Mouse (Mus musculus) CH12.LX (cell line): ENCODE data around the gene Prr29. TPM values are rescaled to one million over a fixed set of nuclear protein-coding genes. Genes with fewer than 3 reads are reported as not detected.

ENCODE experiments used
- DNase-seq: peaks from one replicate; pipeline ENCODE4 v3.0.0-alpha.2; 2013; ENCODE audit errors: extremely low read depth
- H3K27ac ChIP-seq: 2 replicates; pipeline ENCODE4 v1.5.1; 2012; ENCODE audit warnings: low read depth, mild to moderate bottlenecking, control low read depth, moderate library complexity; ENCODE audit not compliant: insufficient read depth
- H3K27me3 ChIP-seq: replicated peaks from 2 replicates; pipeline ENCODE3; 2012; ENCODE audit warnings: inconsistent platforms
- H3K36me3 ChIP-seq, 2 experiments: replicated peaks in 1 of 2; 2 replicates each; pipeline versions ENCODE3 to v1.6.1; 2012; ENCODE audit warnings: inconsistent platforms in 1 of 2, low read length in 1 of 2, mild to moderate bottlenecking in 1 of 2, mixed read lengths in 1 of 2, moderate library complexity in 1 of 2; ENCODE audit not compliant: control insufficient read depth in 1 of 2, insufficient read depth in 1 of 2
- H3K4me1 ChIP-seq, 2 experiments: 2 replicates each; pipeline ENCODE4 v1.6.1; 2012; ENCODE audit warnings: inconsistent platforms in 1 of 2, moderate library complexity in 1 of 2; ENCODE audit not compliant: insufficient read depth in 2 of 2, control insufficient read depth in 1 of 2
- H3K4me2 ChIP-seq: 2 replicates; pipeline ENCODE4 v1.6.1; 2012; ENCODE audit warnings: low read depth, mild to moderate bottlenecking, control low read depth; ENCODE audit not compliant: poor library complexity, insufficient read depth, severe bottlenecking
- H3K4me3 ChIP-seq, 3 experiments: fragments of 150-350 bp in 1 of 3; sonication (generic) in 1 of 3; replicated peaks in 1 of 3; 2 replicates each; pipeline versions ENCODE3 to v1.5.1; 2011 to 2012; ENCODE audit warnings: low read depth in 2 of 3, low read length in 2 of 3, mild to moderate bottlenecking in 2 of 3, moderate library complexity in 2 of 3, control low read depth in 1 of 3, improper control_type of control experiment in 1 of 3, inconsistent platforms in 1 of 3, mixed read lengths in 1 of 3; ENCODE audit not compliant: poor library complexity in 1 of 3
- H3K79me2 ChIP-seq: replicated peaks from 2 replicates; pipeline ENCODE4 v1.6.1; 2012; ENCODE audit warnings: mild to moderate bottlenecking, moderate library complexity; ENCODE audit not compliant: control insufficient read depth, poor library complexity, insufficient read depth, severe bottlenecking; ENCODE audit errors: extremely low read depth
- H3K9ac ChIP-seq: 2 replicates; pipeline ENCODE4 v1.6.1; 2012; ENCODE audit warnings: low read depth, mild to moderate bottlenecking, control low read depth, moderate library complexity; ENCODE audit not compliant: insufficient read depth
- H3K9me3 ChIP-seq: replicated peaks from 2 replicates; pipeline ENCODE3; 2012; ENCODE audit warnings: low read length, inconsistent platforms, mixed read lengths
- BHLHE40 ChIP-seq: IDR thresholded peaks from 2 replicates; pipeline ENCODE4 v1.6.1; 2011; ENCODE audit warnings: mild to moderate bottlenecking, low read depth, low read length, improper control_type of control experiment
- CHD1 ChIP-seq: IDR thresholded peaks from 2 replicates; pipeline ENCODE4 v1.6.1; 2012; ENCODE audit warnings: low read depth, low read length, improper control_type of control experiment, inconsistent platforms
- CTCF ChIP-seq, 2 experiments: IDR thresholded peaks in 1 of 2; conservative IDR thresholded peaks in 1 of 2; 2 replicates each; pipeline ENCODE4 v1.5.1; 2011 to 2012; ENCODE audit warnings: low read depth in 2 of 2, low read length in 2 of 2, improper control_type of control experiment in 1 of 2, inconsistent platforms in 1 of 2, mild to moderate bottlenecking in 1 of 2, moderate library complexity in 1 of 2
- E2F4 ChIP-seq: IDR thresholded peaks from 2 replicates; pipeline ENCODE4 v1.6.1; 2011; ENCODE audit warnings: low read depth, low read length, improper control_type of control experiment; ENCODE audit not compliant: insufficient replicate concordance
- ELF1 ChIP-seq: IDR thresholded peaks from 2 replicates; pipeline ENCODE4 v1.6.1; 2014; ENCODE audit warnings: low read depth, mild to moderate bottlenecking, inconsistent platforms, low read length, improper control_type of control experiment
- EP300 ChIP-seq: IDR thresholded peaks from 2 replicates; pipeline ENCODE4 v1.6.1; 2011; ENCODE audit warnings: low read length, improper control_type of control experiment
- ETS1 ChIP-seq: conservative IDR thresholded peaks from 2 replicates; pipeline ENCODE4 v1.6.1; 2012; ENCODE audit warnings: low read depth, mild to moderate bottlenecking, inconsistent platforms, low read length, improper control_type of control experiment, moderate library complexity
- GABPA ChIP-seq: IDR thresholded peaks from 2 replicates; pipeline ENCODE4 v1.6.1; 2012; ENCODE audit warnings: low read depth, low read length, improper control_type of control experiment, inconsistent platforms; ENCODE audit not compliant: insufficient replicate concordance
- HCFC1 ChIP-seq: IDR thresholded peaks from 2 replicates; pipeline ENCODE4 v1.6.1; 2012; ENCODE audit warnings: low read depth, mild to moderate bottlenecking, inconsistent platforms, low read length, improper control_type of control experiment
- IRF4 ChIP-seq: IDR thresholded peaks from 2 replicates; pipeline ENCODE4 v1.6.1; 2014; ENCODE audit warnings: low read depth, mild to moderate bottlenecking, inconsistent platforms, low read length, improper control_type of control experiment
- JUN ChIP-seq: IDR thresholded peaks from 2 replicates; pipeline ENCODE4 v1.6.1; 2011; ENCODE audit warnings: low read depth, mild to moderate bottlenecking, low read length, improper control_type of control experiment, moderate library complexity; ENCODE audit not compliant: insufficient read depth
- JUND ChIP-seq: conservative IDR thresholded peaks from 2 replicates; pipeline ENCODE4 v1.6.1; 2011; ENCODE audit warnings: low read depth, low read length, improper control_type of control experiment
- KAT2A ChIP-seq: IDR thresholded peaks from 2 replicates; pipeline ENCODE4 v1.6.1; 2012; ENCODE audit warnings: low read length, improper control_type of control experiment, inconsistent platforms; ENCODE audit not compliant: insufficient replicate concordance
- MYC ChIP-seq: IDR thresholded peaks from 2 replicates; pipeline ENCODE4 v1.6.1; 2011; ENCODE audit warnings: low read depth, mild to moderate bottlenecking, improper control_type of control experiment, low read length
- NELFE ChIP-seq: IDR thresholded peaks from 2 replicates; pipeline ENCODE4 v1.6.1; 2011; ENCODE audit warnings: low read depth, low read length, improper control_type of control experiment
- PAX5 ChIP-seq: IDR thresholded peaks from 2 replicates; pipeline ENCODE4 v1.6.1; 2012; ENCODE audit warnings: low read length, inconsistent platforms, mixed read lengths
- POLR2AphosphoS2 ChIP-seq: IDR thresholded peaks from 2 replicates; pipeline ENCODE4 v1.6.1; 2011; ENCODE audit warnings: low read depth, low read length, improper control_type of control experiment
- RAD21 ChIP-seq: IDR thresholded peaks from 2 replicates; pipeline ENCODE4 v1.6.1; 2011; ENCODE audit warnings: low read depth, mild to moderate bottlenecking, low read length, improper control_type of control experiment, moderate library complexity
- RCOR1 ChIP-seq: conservative IDR thresholded peaks from 2 replicates; pipeline ENCODE4 v1.6.1; 2012; ENCODE audit warnings: low read depth, mild to moderate bottlenecking, inconsistent platforms, low read length, improper control_type of control experiment
- SMC3 ChIP-seq: IDR thresholded peaks from 2 replicates; pipeline ENCODE4 v1.6.1; 2011; ENCODE audit warnings: low read depth, low read length, improper control_type of control experiment
- TCF12 ChIP-seq: IDR thresholded peaks from 2 replicates; pipeline ENCODE4 v1.6.1; 2014; ENCODE audit warnings: low read depth, mild to moderate bottlenecking, inconsistent platforms, low read length, improper control_type of control experiment
- USF1 ChIP-seq: IDR thresholded peaks from 2 replicates; pipeline ENCODE4 v1.6.1; 2014; ENCODE audit warnings: low read depth, mild to moderate bottlenecking, inconsistent platforms, low read length, improper control_type of control experiment
- USF2 ChIP-seq: conservative IDR thresholded peaks from 2 replicates; pipeline ENCODE4 v1.6.1; 2011; ENCODE audit warnings: low read depth, low read length, improper control_type of control experiment
- ZKSCAN1 ChIP-seq: IDR thresholded peaks from 2 replicates; pipeline ENCODE4 v1.6.1; 2012; ENCODE audit warnings: low read depth, inconsistent platforms, low read length, improper control_type of control experiment, borderline replicate concordance
- ZMIZ1 ChIP-seq: IDR thresholded peaks from 2 replicates; pipeline ENCODE4 v1.6.1; 2012; ENCODE audit warnings: low read depth, mild to moderate bottlenecking, inconsistent platforms, low read length, improper control_type of control experiment
- ZNF384 ChIP-seq: IDR thresholded peaks from 2 replicates; pipeline ENCODE4 v1.6.1; 2012; ENCODE audit warnings: low read depth, low read length, improper control_type of control experiment, inconsistent platforms
- dilution Hi-C: fragments of 300-500 bp; cut with MboI; formaldehyde crosslinking; loops from 2 replicates; pipeline ENCODE4 v1.14.3; 2020; ENCODE audit warnings: low sequenced_read_pairs; ENCODE audit not compliant: extremely low pct_unique_long_range_greater_than_20kb, extremely low pct_ligation_motif_present
- in situ Hi-C: fragments of 300-500 bp; cut with MboI; formaldehyde crosslinking; loops from 3 replicates; pipeline ENCODE4 v1.14.3; 2019; ENCODE audit warnings: low sequenced_read_pairs, low pct_ligation_motif_present, low pct_unique_long_range_greater_than_20kb, mixed read lengths
- polyA plus RNA-seq: library from polyadenylated mRNA; unstranded; fragments of >175 nt; gene quantifications from 2 replicates; pipeline ENCODE4 v1.2.1, GENCODE M21; 2012; ENCODE audit warnings: low read depth; ENCODE audit not compliant: insufficient read length
- total RNA-seq, 2 experiments: library from RNA; depleted of rRNA; stranded (reverse); fragments of 300-350 nt in 1 of 2; fragments of >200 nt in 1 of 2; gene quantifications; 2 replicates each; pipeline ENCODE4 v1.2.3; 2012 to 2014

Gene Prr29
- total and polyA plus RNA-seq, 3 experiments = 0.17 to 0.21 TPM; not detected in 1

GRCm38 (mm10) chr11:106340990-106341520, 24.2 kb upstream of the Prr29 start:
- Histone ChIP-seq H3K9ac (no peak overlapping the region), H3K9me3 (peaks cover 10% of the 10 kb centered on the region), H3K4me2 (no peak overlapping the region), H3K27ac (no peak overlapping the region), H3K27me3 (peaks cover 76% of the 10 kb centered on the region), H3K4me3 (no peak overlapping the region), H3K36me3 (no peaks in the 10 kb centered on the region), H3K4me1 (peaks cover 2 to 7% of the 10 kb centered on the region in 2 experiments; a peak in 3 of 4 replicates), H3K79me2 (no peaks in the 10 kb centered on the region)
- in situ Hi-C loops (no loop called here), dilution Hi-C loops (no loop called here)
- DNase-seq = no peak
- no peak for TF ChIP-seq ZMIZ1
- no peak for TF ChIP-seq TCF12
- TF ChIP-seq IRF4 = no peak
- TF ChIP-seq SMC3 = no peak
- TF ChIP-seq ZKSCAN1 = no peak
- TF ChIP-seq USF2 = no peak
- TF ChIP-seq BHLHE40 = no peak
- no peak for TF ChIP-seq RAD21
- no peak for TF ChIP-seq NELFE

GRCm38 (mm10) chr11:106344910-106345309, 20.4 kb upstream of the Prr29 start:
- Histone ChIP-seq H3K9ac (no peak overlapping the region), H3K27ac (no peak overlapping the region), H3K9me3 (peaks cover 11% of the 10 kb centered on the region)
- TF ChIP-seq ELF1 (no peak), USF2 (no peak), USF1 (no peak), GABPA (no peak), JUND (no peak), RCOR1 (no peak), JUN (no peak), HCFC1 (no peak), ETS1 (no peak), CTCF (conservative IDR thresholded peaks at IDR 0.05 in 1 of 2, IDR thresholded peaks at IDR 0.05 in 1 of 2; ENCODE audit: low read depth in 2 of 2, low read length in 2 of 2) (no peak), BHLHE40 (no peak), CHD1 (no peak), KAT2A (no peak), PAX5 (no peak), ZNF384 (no peak), POLR2AphosphoS2 (no peak), EP300 (no peak), TCF12 (no peak), E2F4 (no peak), MYC (no peak)
- TF ChIP-seq, all 38 proteins: peak for 0
- Histone ChIP-seq H3K79me2 (no peaks in the 10 kb centered on the region), H3K36me3 (no peaks in the 10 kb centered on the region), H3K4me3 (no peak overlapping the region), H3K4me2 (no peak overlapping the region), H3K4me1 (peaks cover 0 to 5% of the 10 kb centered on the region in 2 experiments; a peak in 2 of 4 replicates), H3K27me3 (peaks cover 88% of the 10 kb centered on the region)
- DNase-seq = no peak
- in situ Hi-C loops (no loop called here), dilution Hi-C loops (no loop called here)
